Comparison of ENCODE assay signal across 8 mouse cellular contexts in genomic region chr17:33524806-33525373, GRCm38 (mm10). TPM values are rescaled to one million over a fixed set of nuclear protein-coding genes. Genes with fewer than 3 reads are reported as not detected.
DNase-seq lines count a peak whose midpoint lies in the region; ATAC-seq and TF ChIP-seq lines count a peak whose summit lies in the region.

No protein-coding gene starts in this region.

- peak overlapping the region; percentile 63 for H3K4me2 ChIP-seq in kidney, postnatal 0 days (ENCODE audit: low read length)

- no peaks in the 10 kb centered on the region for H3K27me3 ChIP-seq in kidney, postnatal 0 days (ENCODE audit: insufficient read depth, low read length)

- ATAC-seq in kidney, postnatal 0 days (replicated peaks; ENCODE audit: low FRiP score, low read depth) = no peak

- TF ChIP-seq CTCF in kidney, postnatal 0 days (IDR thresholded peaks at IDR 0.05; ENCODE audit: low read depth) = no peak

- H3K27ac ChIP-seq in kidney, postnatal 0 days = peak overlapping the region; percentile 70

- no peaks in the 10 kb centered on the region for H3K9me3 ChIP-seq in kidney, postnatal 0 days (replicated peaks; ENCODE audit: low read length)

- peak overlapping the region; percentile 62 for H3K9ac ChIP-seq in kidney, postnatal 0 days (ENCODE audit: low read depth, low read length)

- WGBS in kidney, postnatal 0 days = 18% methylated on average over 2 of the region's 2 CpGs

- peak overlapping the region; percentile 61 for H3K4me3 ChIP-seq in kidney, postnatal 0 days (replicated peaks; ENCODE audit: low read depth, low read length)

- peaks cover 7% of the 10 kb centered on the region for H3K36me3 ChIP-seq in kidney, postnatal 0 days (ENCODE audit: insufficient read depth, low read length)

- H3K4me1 ChIP-seq in kidney, postnatal 0 days (replicated peaks; ENCODE audit: insufficient read depth, low read length) = peaks cover 9% of the 10 kb centered on the region; the same call in 1 of the 2 replicates

- peak; percentile 38 for DNase-seq in 3T3-L1 (ENCODE audit: low read depth, low spot score)
- DNase-seq in NIH3T3 (ENCODE audit: low read depth) = peak; percentile 30
- DNase-seq in gastrocnemius, postnatal 25 days = peak; percentile 52
- DNase-seq in kidney, postnatal 0 days (ENCODE audit: low spot score) = peak; percentile 22
- peak; percentile 36 for DNase-seq in mesoderm, embryonic 11.5 days (ENCODE audit: low read depth, low spot score)
- peak; percentile 22 for DNase-seq in yolk sac, embryonic 10.5 days (ENCODE audit: low spot score)
- no peak for DNase-seq in left cerebral cortex, adult 11 months (ENCODE audit: low spot score)
- no peak for DNase-seq in spleen, postnatal 4 days (ENCODE audit: low spot score in 2 of 2)

RNA-seq across cellular contexts. Expression of gene Adamts10, which starts 0.9 kb away (rescaled TPM):
- total RNA-seq in gastrocnemius, postnatal 25 days (2021) = 10 to 100 TPM; 12.1 to 13.2 TPM
- 28.3 and 32.1 TPM in 2 replicates for polyA plus RNA-seq in kidney, postnatal 0 days (2015; fragmentation: Nextera tagmentation; extraction: Ambion mirVana)

RNA-seq across cellular contexts. Expression of gene Myo1f, which starts 30.6 kb away (rescaled TPM):
- under 1 TPM; 0.62 to 1.00 TPM for total RNA-seq in gastrocnemius, postnatal 25 days (2021)
- polyA plus RNA-seq in kidney, postnatal 0 days (2015; fragmentation: Nextera tagmentation; extraction: Ambion mirVana) = 1.4 and 1.5 TPM in 2 replicates

Comparison
In these comparisons a context has a peak if more than half of its experiments do, and no peak if none do; other contexts are left out.
1. DNase-seq: peak in 3T3-L1 (single experiment), NIH3T3 (single experiment), gastrocnemius, postnatal 25 days (single experiment), kidney, postnatal 0 days (single experiment), mesoderm, embryonic 11.5 days (single experiment) and yolk sac, embryonic 10.5 days (single experiment); none in left cerebral cortex, adult 11 months (single experiment) and spleen, postnatal 4 days (0 of 2).